Mouse (Mus musculus) telencephalon, adult 2 months (tissue): ENCODE data around the gene Cttn.
A peak's percentile ranks its signal among the peaks of the same experiment; 100 is the strongest.

Experiments
- DNase-seq: peaks from one replicate; pipeline ENCODE4 v3.0.0-alpha.2; 2011; ENCODE audit warnings: low read depth, low spot score

Gene Cttn

DNA sequence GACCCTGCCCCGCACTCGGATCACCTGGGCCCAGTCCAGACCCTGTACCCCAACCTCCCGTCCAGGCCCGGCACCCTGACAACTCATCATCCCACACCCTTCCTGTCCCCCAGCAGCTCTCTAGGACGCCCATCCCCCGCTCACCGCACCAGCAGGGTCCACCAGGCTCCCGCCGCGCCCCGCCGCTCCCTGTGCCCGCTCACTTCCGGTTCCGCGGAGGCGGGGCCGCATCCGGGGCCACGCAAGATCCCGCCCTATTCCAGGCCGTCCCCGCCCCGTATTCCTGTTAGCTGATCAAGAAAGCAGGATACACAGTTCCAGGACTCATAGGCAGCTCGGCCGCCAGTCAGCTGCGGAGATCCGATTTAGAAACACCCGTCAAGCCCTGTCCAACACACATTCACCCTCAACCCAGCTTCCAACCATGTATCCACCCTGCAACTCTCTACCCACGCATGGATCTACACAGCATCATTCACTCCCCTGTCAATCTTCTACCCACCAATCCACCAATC is at the start of gene Cttn:
Gene Cttn (minus strand): TSS at position 465 of the 515 bp plus-strand sequence.
- DNase-seq: peak; percentile 81

DNA sequence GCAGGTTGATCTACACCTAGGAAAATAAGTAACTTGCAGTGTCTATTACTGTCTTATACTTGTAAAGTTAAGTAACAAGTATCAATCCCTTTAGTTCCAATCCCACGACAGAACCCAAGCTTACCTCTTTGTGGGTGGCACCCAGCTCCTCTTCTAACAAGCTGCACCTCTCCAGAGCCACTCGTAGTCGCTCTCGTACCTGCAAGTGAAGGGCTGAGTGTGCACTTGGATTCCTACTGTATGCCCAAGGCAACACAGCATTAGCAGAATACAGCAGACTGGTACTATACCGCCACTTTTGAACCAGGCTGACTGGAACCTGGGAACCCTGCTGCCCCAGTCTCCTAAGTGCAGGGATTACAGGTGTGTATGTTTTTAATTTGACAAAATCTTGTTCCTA is 49.0 kb upstream of the Cttn start:
- DNase-seq: no peak

GRCm38 (mm10) chr7:144516711-144517110 is 45.9 kb upstream of the Cttn start:
- no peak for DNase-seq

GRCm38 (mm10) chr7:144509090-144509489 is 38.3 kb upstream of the Cttn start:
- DNase-seq: no peak

GRCm38 (mm10) chr7:144506807-144507206 is 36.0 kb upstream of the Cttn start:
- no peak for DNase-seq

DNA sequence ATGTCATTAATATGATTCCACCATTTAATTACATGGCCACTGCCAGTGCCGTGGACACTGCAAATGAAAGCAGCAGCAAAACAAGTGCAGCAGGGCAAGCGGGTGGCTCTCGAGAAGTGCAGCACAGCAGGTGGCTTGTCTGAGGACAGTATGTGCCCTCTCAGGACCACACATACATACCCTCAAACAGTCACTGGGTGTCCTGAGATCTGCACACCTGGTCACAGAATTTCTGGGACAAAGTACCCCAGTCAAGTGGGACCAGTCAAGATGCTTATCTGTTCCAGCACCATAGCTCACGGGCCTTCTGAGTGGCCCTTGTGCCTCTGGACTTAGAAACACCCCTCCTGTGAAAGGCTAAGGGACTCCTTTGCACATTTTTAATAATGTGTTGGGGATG is 33.1 kb upstream of the Cttn start:
- DNase-seq: no peak

- no peak for DNase-seq
Measured at GRCm38 (mm10) chr7:144492931-144493330, 22.1 kb upstream of the Cttn start.

GRCm38 (mm10) chr7:144490201-144490873 is 19.5 kb upstream of the Cttn start:
- DNase-seq: no peak

DNA sequence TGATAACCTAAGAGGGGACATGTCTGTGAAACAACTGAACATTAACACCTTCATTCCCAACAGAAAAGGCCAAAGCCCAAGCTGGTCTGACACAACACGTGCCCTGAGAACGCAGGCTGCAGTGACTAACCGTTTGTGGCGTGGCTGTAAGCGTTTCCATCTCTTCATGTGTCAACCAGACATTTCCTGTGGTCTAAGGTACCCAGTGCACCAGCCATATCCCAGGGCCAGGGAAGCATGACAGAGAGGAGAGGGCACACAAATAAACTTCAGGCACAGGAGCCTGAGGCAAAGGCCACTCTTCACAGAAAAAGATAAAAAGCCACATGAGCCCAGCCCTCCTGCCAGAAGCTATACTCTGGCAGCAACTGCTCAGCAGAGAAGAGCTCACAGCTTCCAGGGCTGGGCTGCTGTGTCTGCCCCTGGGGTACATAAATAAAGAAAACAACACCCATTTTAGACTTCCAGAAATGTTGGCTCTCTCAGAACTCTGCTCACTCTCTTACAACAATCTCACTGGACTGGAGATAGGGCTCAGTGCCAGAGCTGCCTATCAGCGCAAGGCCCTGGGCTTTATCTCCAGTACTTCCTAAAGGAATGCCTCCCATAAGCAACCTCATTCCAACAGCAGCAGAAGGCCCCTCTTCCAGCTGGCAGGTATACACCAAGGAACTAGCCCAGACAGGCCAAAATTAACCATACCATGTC is 18.4 kb upstream of the Cttn start:
- DNase-seq: no peak

DNA sequence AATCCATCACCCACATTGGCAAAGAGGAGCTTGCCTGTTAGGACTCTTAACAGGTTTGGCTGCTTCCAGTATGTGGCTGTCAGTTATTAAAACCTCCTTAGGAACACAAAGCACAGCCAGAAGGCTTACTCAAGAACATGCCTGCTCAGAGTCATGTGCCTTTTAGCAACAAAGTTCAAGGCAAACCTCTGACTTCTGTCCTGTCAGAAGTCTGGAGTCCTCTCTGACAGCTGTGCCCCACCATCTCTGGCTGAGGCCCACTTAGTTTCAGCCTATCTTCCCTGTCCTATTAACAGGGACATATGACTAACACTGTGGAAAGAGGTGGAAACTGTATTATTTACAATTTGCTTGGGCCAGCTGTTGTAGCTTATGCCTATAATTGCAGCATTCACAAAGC is 9.5 kb upstream of the Cttn start:
- DNase-seq: no peak

DNA sequence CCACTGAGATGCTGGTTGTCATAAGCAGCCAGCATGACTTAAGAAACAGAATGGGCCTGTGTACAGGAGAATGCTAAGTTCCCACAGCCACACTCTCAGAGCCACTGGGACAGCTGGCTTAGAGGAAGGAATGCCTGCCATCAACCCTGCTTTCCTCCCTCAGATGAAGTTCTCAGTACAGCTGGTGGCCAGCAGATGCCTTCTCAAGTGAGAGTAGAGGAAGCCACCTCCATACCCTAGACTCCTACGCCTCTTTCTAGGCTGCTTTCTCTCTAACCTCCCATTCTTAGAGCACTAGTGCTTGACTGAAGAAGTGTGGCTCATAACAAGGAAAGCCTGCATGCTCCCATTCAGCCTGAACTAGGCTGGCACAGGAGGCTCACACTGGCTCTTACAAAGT is 8.8 kb upstream of the Cttn start:
- peak; percentile 91 for DNase-seq

DNA sequence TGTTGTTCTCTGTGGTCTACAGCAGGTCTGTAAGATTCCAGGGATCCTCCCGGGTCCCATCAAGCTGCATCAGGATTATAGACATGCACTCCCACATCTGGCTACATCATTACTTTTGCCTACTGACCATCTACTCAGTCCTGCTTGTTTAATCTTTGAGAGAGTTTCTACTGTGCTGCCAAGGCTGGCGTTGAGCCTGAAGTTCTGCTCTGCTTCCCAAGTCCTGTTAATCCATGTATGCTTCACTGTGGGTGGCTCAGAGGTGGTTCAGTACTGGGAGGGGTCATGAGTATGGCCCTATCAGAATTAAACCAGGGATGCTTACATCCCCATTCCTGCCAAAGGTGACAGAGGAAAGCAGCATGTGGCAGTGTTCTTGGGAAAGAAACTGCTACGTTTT is 4.9 kb upstream of the Cttn start:
- DNase-seq: no peak

GRCm38 (mm10) chr7:144473486-144473885 is 2.7 kb upstream of the Cttn start:
- DNase-seq: no peak

- DNase-seq: no peak
Measured at GRCm38 (mm10) chr7:144471103-144471502, 294 bp upstream of the Cttn start.

DNA sequence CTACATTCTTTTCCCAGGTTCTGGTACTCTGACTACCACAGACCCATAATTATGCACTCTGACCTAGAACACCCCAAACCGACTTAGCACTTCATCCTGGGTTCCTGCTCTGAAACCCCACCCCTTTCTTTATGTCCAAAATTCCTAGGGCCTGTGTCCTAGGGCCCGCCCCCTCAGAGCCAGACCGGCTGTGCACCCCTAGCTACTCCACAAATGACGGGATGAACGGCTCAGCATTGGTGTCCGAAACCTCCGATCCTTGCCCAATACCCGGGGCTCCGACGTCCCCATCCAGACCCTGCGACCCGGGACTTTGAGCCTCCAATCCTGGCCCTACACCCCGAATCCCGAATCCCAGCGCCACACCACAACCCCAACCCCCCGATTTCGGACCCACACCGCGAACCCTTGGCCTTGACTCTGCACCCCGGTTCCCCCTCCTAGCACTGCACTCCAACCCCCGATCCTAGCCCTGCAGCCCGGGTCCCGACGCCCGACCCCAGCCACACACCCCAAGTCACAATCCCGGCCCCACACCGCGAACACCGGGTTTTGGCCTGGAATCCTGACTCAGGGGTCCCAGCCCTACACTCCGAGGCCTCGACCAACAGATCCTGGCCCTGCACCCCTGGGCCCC is 783 bp downstream of the Cttn start:
- DNase-seq: no peak

DNA sequence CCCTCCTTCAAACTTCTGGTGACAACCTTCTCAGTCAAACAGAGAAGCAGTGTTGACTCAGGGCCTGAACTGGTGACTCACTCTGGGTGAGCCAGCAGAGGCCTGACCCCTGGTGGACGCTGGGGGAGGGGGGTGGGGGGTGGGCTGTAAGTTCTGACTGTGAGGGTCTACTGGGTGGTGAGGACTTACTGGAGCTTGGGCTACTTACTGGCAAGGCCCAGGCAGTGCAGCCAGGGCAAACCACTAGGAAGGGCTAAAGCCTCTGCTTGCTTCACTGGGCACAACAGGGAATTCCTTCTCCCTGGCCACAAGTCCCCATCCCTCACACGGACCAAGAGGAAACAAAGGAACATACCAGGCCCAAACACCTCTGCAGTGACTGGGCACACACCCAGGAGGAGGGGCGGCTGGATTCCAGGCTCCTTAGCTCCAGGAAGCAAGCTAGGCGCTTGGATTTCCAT is 1.6 kb downstream of the Cttn start:
- DNase-seq: no peak

GRCm38 (mm10) chr7:144468741-144469140 is 2.1 kb downstream of the Cttn start:
- DNase-seq: no peak

DNA sequence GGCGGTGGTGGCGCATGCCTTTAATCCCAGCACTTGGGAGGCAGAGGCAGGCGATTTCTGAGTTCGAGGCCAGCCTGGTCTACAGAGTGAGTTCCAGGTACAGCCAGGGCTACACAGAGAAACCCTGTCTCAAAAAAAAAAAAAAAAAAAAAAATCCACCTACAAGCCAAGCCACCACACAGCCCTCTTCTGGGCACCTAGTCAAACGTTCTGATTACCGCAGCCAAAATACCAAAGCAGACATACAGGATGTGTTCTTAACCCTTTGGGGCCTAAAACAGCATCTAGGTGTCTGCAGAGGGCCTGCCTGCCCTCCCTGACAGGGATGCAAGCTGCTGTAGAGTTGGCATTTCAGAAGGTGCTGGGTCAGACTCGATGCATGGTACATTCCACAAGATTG is 8.2 kb downstream of the Cttn start:
- DNase-seq: no peak

DNA sequence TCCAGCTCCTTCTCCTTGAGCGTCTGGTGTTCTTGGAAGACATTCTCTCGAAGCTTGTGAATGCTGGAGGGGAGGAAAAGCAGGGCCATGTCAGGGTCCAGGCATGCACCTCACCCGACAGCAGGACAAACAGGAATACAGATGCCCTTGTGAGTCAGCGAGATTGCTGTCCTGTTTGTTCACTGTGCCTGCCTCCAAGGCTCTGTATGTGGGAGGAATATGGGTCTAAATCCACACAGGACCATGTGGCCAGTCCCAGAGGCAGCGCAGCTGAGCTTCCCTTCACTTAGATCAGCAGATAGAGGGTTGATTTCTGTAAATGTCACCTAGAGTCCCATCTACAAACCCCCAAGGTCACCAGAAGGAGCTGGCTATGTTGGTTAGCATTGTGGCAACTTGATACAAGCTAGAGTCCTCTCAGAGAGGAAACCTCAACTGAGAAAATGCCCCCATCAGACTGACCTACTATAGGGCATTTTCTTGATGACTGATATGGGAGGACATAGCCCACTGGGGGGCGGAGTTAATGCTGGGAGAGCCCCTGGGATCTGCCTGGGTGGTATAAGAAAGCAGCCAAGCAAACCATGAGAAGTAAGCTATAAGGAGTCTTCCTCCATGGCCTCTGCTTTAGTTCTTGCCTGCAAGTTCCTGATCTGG is 9.4 kb downstream of the Cttn start:
- DNase-seq: no peak

DNA sequence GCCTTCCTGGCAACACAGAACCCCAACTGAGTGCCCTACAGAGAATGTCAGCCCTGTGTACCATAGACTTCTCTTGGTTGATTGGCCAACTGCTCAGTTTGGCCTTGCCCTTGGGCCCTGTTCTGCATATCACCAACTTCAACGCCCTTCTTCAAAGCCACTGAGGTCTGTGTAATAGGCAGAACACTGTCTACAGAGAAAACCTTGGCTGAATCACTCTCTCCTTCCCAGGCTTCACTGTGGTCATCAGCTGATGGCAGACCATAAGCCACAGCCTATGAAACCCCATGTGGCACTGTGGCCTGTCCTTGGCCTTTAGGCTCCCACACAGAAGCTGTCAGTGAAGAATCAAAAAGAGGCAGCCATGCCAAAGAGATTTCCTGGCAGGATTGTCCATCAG is 11.9 kb downstream of the Cttn start:
- no peak for DNase-seq

- no peak for DNase-seq
Measured at GRCm38 (mm10) chr7:144450661-144451060, 20.1 kb downstream of the Cttn start.
